ENCODE assay signal across 23 mouse cellular contexts in the genomic region with DNA sequence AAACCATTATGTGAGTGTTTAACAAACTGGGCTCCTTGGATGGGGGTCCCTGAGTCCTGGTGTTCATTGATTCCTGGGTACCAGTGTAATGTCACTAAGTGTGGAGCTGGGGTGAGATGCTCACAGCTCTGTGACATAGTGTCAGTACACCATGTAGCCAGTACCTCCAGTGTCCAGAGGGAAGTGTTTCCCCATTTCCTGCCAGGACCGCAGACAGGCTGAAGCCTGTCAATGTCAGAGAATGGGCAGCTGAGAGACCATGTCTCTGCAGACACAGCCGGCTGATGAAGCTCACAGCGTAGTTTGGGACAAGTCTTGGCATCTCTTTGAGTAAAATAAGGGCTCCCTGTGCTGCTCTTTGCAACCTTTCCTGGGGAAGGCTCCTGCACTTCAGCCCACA. TPM values are rescaled to one million over a fixed set of nuclear protein-coding genes. Genes with fewer than 3 reads are reported as not detected.
"Had no signal": no experiment of that assay in that cellular context is flagged by ENCODE, and none has a peak within 500 bp of the region (broad histone marks: within the 10 kb centered on the region; RNA-seq: fewer than 3 reads in every experiment).

No protein-coding gene starts in this region.

- H3K27ac ChIP-seq: neural tube, embryonic 15.5 days; stomach, embryonic 15.5 days; stomach, postnatal 0 days had no signal

- H3K4me2 ChIP-seq: neural tube, embryonic 15.5 days; stomach, embryonic 15.5 days had no signal

- H3K27me3 ChIP-seq: neural tube, embryonic 15.5 days; stomach, embryonic 15.5 days had no signal

- H3K36me3 ChIP-seq: neural tube, embryonic 15.5 days; stomach, embryonic 15.5 days had no signal

- H3K4me3 ChIP-seq: neural tube, embryonic 15.5 days; stomach, embryonic 15.5 days had no signal

- H3K9me3 ChIP-seq: neural tube, embryonic 15.5 days; stomach, embryonic 15.5 days had no signal

- DNase-seq: retina, postnatal 1 day; right cerebral cortex, adult 18-20 months; right cerebral cortex, postnatal 14 days; right cerebral cortex, postnatal 25 days; right cerebral cortex, postnatal 4 days; spleen, adult 18-20 months; thymus, adult 18-20 months; thymus, adult 2 months; thymus, postnatal 14 days; thymus, postnatal 25 days; thymus, postnatal 36 days; thymus, postnatal 4 days had no signal

- H3K9ac ChIP-seq: neural tube, embryonic 15.5 days; stomach, embryonic 15.5 days had no signal

RNA-seq across cellular contexts. Expression of gene 1700016D06Rik, which starts 51.5 kb away (rescaled TPM):
- total RNA-seq: neutrophil, adult 5-6 weeks had no signal
- polyA plus RNA-seq: neural tube, embryonic 14.5 days; neural tube, embryonic 15.5 days; small intestine, adult 2 months; spleen, adult 2 months; stomach, embryonic 14.5 days; stomach, embryonic 15.5 days; stomach, embryonic 16.5 days; stomach, postnatal 0 days; thymus, adult 2 months; thymus, postnatal 0 days; urinary bladder, adult 2 months had no signal
